7 mouse cellular contexts compared by ENCODE assay signal in genomic region chr11:61761584-61762407, GRCm38 (mm10). TPM values are rescaled to one million over a fixed set of nuclear protein-coding genes. Genes with fewer than 3 reads are reported as not detected.
DNase-seq lines count a peak whose midpoint lies in the region; ATAC-seq and TF ChIP-seq lines count a peak whose summit lies in the region.

TSS of gene Prpsap2 (minus strand) at chr11:61762088.

- H3K4me3 ChIP-seq in embryonic facial prominence, embryonic 10.5 days: peak within 1 kb of the TSS; percentile 68
- H3K4me3 ChIP-seq in intestine, postnatal 0 days (ENCODE audit: low read depth, low read length): peak within 1 kb of the TSS; percentile 66
- H3K4me3 ChIP-seq in midbrain, embryonic 12.5 days: peak within 1 kb of the TSS; percentile 62
- peak within 1 kb of the TSS; percentile 79 for H3K4me3 ChIP-seq in small intestine, adult 2 months (ENCODE audit: low read depth, low read length)

- TF ChIP-seq POLR2A in small intestine, adult 2 months (IDR thresholded peaks at IDR 0.05; ENCODE audit: low read depth, low read length): peak; percentile 66; the same call in 1 of the 2 replicates

- peaks cover 26% of the 10 kb centered on the region for H3K36me3 ChIP-seq in embryonic facial prominence, embryonic 10.5 days (replicated peaks)
- H3K36me3 ChIP-seq in intestine, postnatal 0 days (ENCODE audit: control insufficient read depth, insufficient read depth): no peaks in the 10 kb centered on the region
- H3K36me3 ChIP-seq in midbrain, embryonic 12.5 days: peaks cover 7% of the 10 kb centered on the region
- 0 out of 2 replicates have a peak, but pooled peaks cover 4% of the 10 kb centered on the region for H3K36me3 ChIP-seq in small intestine, adult 2 months (ENCODE audit: control insufficient read depth, insufficient read depth, low read length)

- H3K4me1 ChIP-seq in embryonic facial prominence, embryonic 10.5 days: peaks cover 9% of the 10 kb centered on the region
- no peaks in the 10 kb centered on the region; the same call in 1 of the 2 replicates for H3K4me1 ChIP-seq in intestine, postnatal 0 days (replicated peaks; ENCODE audit: control insufficient read depth, insufficient read depth, low read length)
- peaks cover 6% of the 10 kb centered on the region for H3K4me1 ChIP-seq in midbrain, embryonic 12.5 days
- peaks cover 5% of the 10 kb centered on the region; the same call in 1 of the 2 replicates for H3K4me1 ChIP-seq in small intestine, adult 2 months (ENCODE audit: control insufficient read depth, insufficient read depth, insufficient read length, low read length)

- peak; percentile 96 for ATAC-seq in intestine, postnatal 0 days
- peak; percentile 92 for ATAC-seq in midbrain, embryonic 12.5 days (ENCODE audit: low FRiP score, low read depth)

- TF ChIP-seq CTCF in intestine, postnatal 0 days (IDR thresholded peaks at IDR 0.05; ENCODE audit: low read depth): no peak
- no peak for TF ChIP-seq CTCF in small intestine, adult 2 months (IDR thresholded peaks at IDR 0.05; ENCODE audit: extremely low read depth, insufficient read length, insufficient replicate concordance, low read depth, low read length)

- H3K9me3 ChIP-seq in embryonic facial prominence, embryonic 10.5 days: no peaks in the 10 kb centered on the region
- no peaks in the 10 kb centered on the region for H3K9me3 ChIP-seq in intestine, postnatal 0 days (ENCODE audit: control insufficient read depth)
- H3K9me3 ChIP-seq in midbrain, embryonic 12.5 days: no peaks in the 10 kb centered on the region

- H3K4me2 ChIP-seq in intestine, postnatal 0 days (replicated peaks; ENCODE audit: low read depth): peak within 1 kb of the TSS; percentile 71
- H3K4me2 ChIP-seq in midbrain, embryonic 12.5 days (replicated peaks): peak within 1 kb of the TSS; percentile 57

- WGBS in embryonic facial prominence, embryonic 10.5 days: under 1% methylated on average over 51 of the region's 51 CpGs
- under 1% methylated on average over 51 of the region's 51 CpGs for WGBS in intestine, postnatal 0 days
- under 1% methylated on average over 51 of the region's 51 CpGs for WGBS in midbrain, embryonic 12.5 days
- under 1% methylated on average over 51 of the region's 51 CpGs for whole genome bisulfite sequencing in small intestine, adult 2 months

- H3K27me3 ChIP-seq in embryonic facial prominence, embryonic 10.5 days (replicated peaks; ENCODE audit: low read depth, poor library complexity, severe bottlenecking): no peaks in the 10 kb centered on the region
- H3K27me3 ChIP-seq in intestine, postnatal 0 days (replicated peaks; ENCODE audit: control insufficient read depth, insufficient read depth, low read length): no peaks in the 10 kb centered on the region
- H3K27me3 ChIP-seq in midbrain, embryonic 12.5 days: no peaks in the 10 kb centered on the region
- H3K27me3 ChIP-seq in small intestine, adult 2 months (ENCODE audit: control insufficient read depth, insufficient read depth, low read length): no peaks in the 10 kb centered on the region

- H3K9ac ChIP-seq in intestine, postnatal 0 days (ENCODE audit: low read depth, low read length): peak within 1 kb of the TSS; percentile 78
- peak within 1 kb of the TSS; percentile 72 for H3K9ac ChIP-seq in midbrain, embryonic 12.5 days (replicated peaks)

- DNase-seq in adrenal gland, postnatal 10 days: peak; percentile 100
- DNase-seq in embryonic facial prominence, embryonic 10.5 days (ENCODE audit: low spot score): peak; percentile 99
- DNase-seq in gonadal fat pad, adult 2 months (ENCODE audit: low read depth): peak; percentile 45
- peak; percentile 100 for DNase-seq in left cerebral cortex, postnatal 4 days

- intact Hi-C loops in left cerebral cortex, postnatal 4 days (cut with DNase I): no loop called here

- peak within 1 kb of the TSS; percentile 91 for H3K27ac ChIP-seq in embryonic facial prominence, embryonic 10.5 days (replicated peaks)
- H3K27ac ChIP-seq in intestine, postnatal 0 days (ENCODE audit: low read depth, low read length): peak within 1 kb of the TSS; percentile 91
- peak within 1 kb of the TSS; percentile 90 for H3K27ac ChIP-seq in midbrain, embryonic 12.5 days (replicated peaks)
- peak within 1 kb of the TSS; percentile 48; the same call in 1 of the 2 replicates for H3K27ac ChIP-seq in small intestine, adult 2 months (ENCODE audit: insufficient read depth, low read depth, low read length)

RNA-seq across cellular contexts. Expression of gene Prpsap2, which starts in this region (rescaled TPM):
- 10 to 100 TPM; 23.8 to 29.0 TPM for total RNA-seq in adrenal gland, postnatal 10 days (2021)
- polyA plus RNA-seq in embryonic facial prominence, embryonic 10.5 days (2016; fragmentation: Nextera tagmentation; extraction: Ambion mirVana): 34.9 and 37.4 TPM in 2 replicates
- polyA plus RNA-seq in gonadal fat pad, adult 2 months (2012; rRNA removed): 23.9 and 24.1 TPM in 2 replicates
- 15.1 and 16.8 TPM in 2 replicates for polyA plus RNA-seq in intestine, postnatal 0 days (2015; fragmentation: Nextera tagmentation; extraction: Ambion mirVana)
- 10 to 100 TPM; 47.0 to 47.7 TPM for total RNA-seq in left cerebral cortex, postnatal 4 days (2021)
- 58.5 and 61.3 TPM in 2 replicates for polyA plus RNA-seq in midbrain, embryonic 12.5 days (2016; fragmentation: Nextera tagmentation; extraction: Ambion mirVana)
- 3.0 and 6.4 TPM in 2 replicates for polyA plus RNA-seq in small intestine, adult 2 months (2012; rRNA removed)

Comparison
In these comparisons a context has a peak if more than half of its experiments do, and no peak if none do; other contexts are left out.
1. Peak in every context shown above with its lines: DNase-seq, ATAC-seq, H3K4me3 ChIP-seq and H3K27ac ChIP-seq.
2. DNase-seq: peak in every context shown above with its lines; median percentile 100 in adrenal gland, postnatal 10 days; 100 in left cerebral cortex, postnatal 4 days; 99 in embryonic facial prominence, embryonic 10.5 days; 45 in gonadal fat pad, adult 2 months.